Mouse (Mus musculus): ENCODE measurements at regions not wholly inside any gene's neighbourhood (a gene's known extent, or its start where the extent isn't known, plus 50 kb on each side); places are given as distances from the start of the nearest gene placed in this dataset.

GRCm38 (mm10) chr5:120251697-120252401, 135.6 kb downstream of the Rbm19 start:
- DNase-seq: peak; percentile 72 to 75

GRCm38 (mm10) chr5:120252551-120252950, 136.3 kb downstream of the Rbm19 start:
- peak; percentile 78 to 80 for DNase-seq

GRCm38 (mm10) chr5:120262715-120263273, 146.5 kb downstream of the Rbm19 start:
- DNase-seq: peak in 1 of 2 experiments; percentile 26

- DNase-seq: peak; percentile 71 to 80
Observed at GRCm38 (mm10) chr5:120269416-120269860, 153.2 kb downstream of the Rbm19 start.

GRCm38 (mm10) chr5:120270887-120271616, 154.8 kb downstream of the Rbm19 start:
- DNase-seq: peak; percentile 59 to 60

- DNase-seq: no peak
Observed at GRCm38 (mm10) chr5:120276229-120276628, 155.3 kb upstream of the Lhx5 start.

GRCm38 (mm10) chr5:120280321-120280720, 151.2 kb upstream of the Lhx5 start:
- DNase-seq: no peak

GRCm38 (mm10) chr5:120280991-120281602, 150.4 kb upstream of the Lhx5 start:
- DNase-seq: peak; percentile 58 to 66

GRCm38 (mm10) chr5:120281840-120282565, 149.5 kb upstream of the Lhx5 start:
- no peak for DNase-seq

GRCm38 (mm10) chr5:120284625-120285024, 146.9 kb upstream of the Lhx5 start:
- DNase-seq: no peak

GRCm38 (mm10) chr5:120285036-120285435, 146.5 kb upstream of the Lhx5 start:
- DNase-seq: no peak

- DNase-seq: peak; percentile 86 to 90
Observed at GRCm38 (mm10) chr5:120286787-120287186, 144.7 kb upstream of the Lhx5 start.

- DNase-seq: no peak
Observed at GRCm38 (mm10) chr5:120288036-120288684, 143.3 kb upstream of the Lhx5 start.

GRCm38 (mm10) chr5:120294526-120295078, 136.9 kb upstream of the Lhx5 start:
- DNase-seq: no peak

GRCm38 (mm10) chr5:120297190-120297589, 134.3 kb upstream of the Lhx5 start:
- peak; percentile 65 to 76 for DNase-seq

GRCm38 (mm10) chr5:120297665-120298282, 133.7 kb upstream of the Lhx5 start:
- DNase-seq: no peak

- DNase-seq: no peak
Observed at GRCm38 (mm10) chr5:120301672-120302071, 129.8 kb upstream of the Lhx5 start.

- DNase-seq: peak; percentile 33 to 35
Observed at GRCm38 (mm10) chr5:120302307-120302706, 129.2 kb upstream of the Lhx5 start.

- DNase-seq: peak; percentile 56 to 63
Observed at GRCm38 (mm10) chr5:120304295-120304701, 127.2 kb upstream of the Lhx5 start.

- no peak for DNase-seq
Observed at GRCm38 (mm10) chr5:120312299-120312698, 119.2 kb upstream of the Lhx5 start.

- DNase-seq: no peak
Observed at GRCm38 (mm10) chr5:120313984-120314383, 117.5 kb upstream of the Lhx5 start.

All from cerebellum, postnatal 10 days (tissue).